Mouse (Mus musculus) heart, postnatal 14 days (tissue): ENCODE measurements around the gene Hist1h3b. TPM values are rescaled to one million over a fixed set of nuclear protein-coding genes. Genes with fewer than 3 reads are reported as not detected.

Experiments
- DNase-seq, 2 experiments: peaks; one replicate each; pipeline ENCODE4 v3.0.0; 2021 to 2022
- intact Hi-C: fragments of 180-260 bp; cut with DNase I; formaldehyde crosslinking; loops from one replicate; pipeline ENCODE4 v1.15.1; 2025
- total RNA-seq, 2 experiments: library from RNA; stranded (reverse); gene quantifications; 2 replicates each; pipeline ENCODE4 v1.2.3; 2021

Gene Hist1h3b
- total RNA-seq, 2 experiments from 2014 or later = 70.3 to 154 TPM

GRCm38 (mm10) chr13:23737091-23737490, 15.0 kb upstream of the Hist1h3b start:
- intact Hi-C loops = loop anchor here (5.0 to 10.0 kb wide), 2 partner anchors 52 to 155 kb away; partner anchors contain the start of genes Hist1h2ac, Hist1h2bc and Hist1h4d
- DNase-seq = no peak

- intact Hi-C loops = loop anchor here (2.0 to 10.0 kb wide), 3 partner anchors 53 to 156 kb away; partner anchors contain the start of genes Hist1h1e, Hist1h2ac, Hist1h2bc and Hist1h4d
- no peak for DNase-seq
Observed at GRCm38 (mm10) chr13:23738041-23738440, 14.0 kb upstream of the Hist1h3b start.

- intact Hi-C loops = loop anchor here (2.0 to 10.0 kb wide), 3 partner anchors 54 to 156 kb away; partner anchors contain the start of genes Hist1h1e, Hist1h2ac, Hist1h2bc and Hist1h4d
- peak; percentile 91 to 95 for DNase-seq
Observed at GRCm38 (mm10) chr13:23738677-23739068, 13.4 kb upstream of the Hist1h3b start, which contains the start of gene Hist1h1c. Hist1h1c (plus strand) TSS chr13:23738808.

GRCm38 (mm10) chr13:23739069-23739921, 12.8 kb upstream of the Hist1h3b start:
- intact Hi-C loops = loop anchor here (2.0 to 10.0 kb wide), 3 partner anchors 54 to 157 kb away; partner anchors contain the start of genes Hist1h1e, Hist1h2ac, Hist1h2bc and Hist1h4d

GRCm38 (mm10) chr13:23739922-23740252, 12.2 kb upstream of the Hist1h3b start:
- intact Hi-C loops = loop anchor here (2.0 to 10.0 kb wide), 3 partner anchors 55 to 158 kb away; partner anchors contain the start of genes Hist1h1e, Hist1h2ac, Hist1h2bc and Hist1h4d
- no peak for DNase-seq

More at GRCm38 (mm10) chr13:23739069-23739921, 12.8 kb upstream of the Hist1h3b start:
- peak; percentile 89 for DNase-seq

GRCm38 (mm10) chr13:23740256-23740840, 11.7 kb upstream of the Hist1h3b start:
- DNase-seq = no peak
- intact Hi-C loops = no loop called here

GRCm38 (mm10) chr13:23740910-23741309, 11.2 kb upstream of the Hist1h3b start:
- intact Hi-C loops = no loop called here
- DNase-seq = no peak

GRCm38 (mm10) chr13:23742007-23742406, 10.1 kb upstream of the Hist1h3b start:
- intact Hi-C loops = no loop called here
- DNase-seq = no peak

- intact Hi-C loops = no loop called here
Observed at GRCm38 (mm10) chr13:23743215-23743614, 8.9 kb upstream of the Hist1h3b start.

GRCm38 (mm10) chr13:23743963-23744362, 8.1 kb upstream of the Hist1h3b start:
- DNase-seq = no peak
- intact Hi-C loops = no loop called here

More at GRCm38 (mm10) chr13:23743215-23743614, 8.9 kb upstream of the Hist1h3b start:
- no peak for DNase-seq

- DNase-seq = no peak
- intact Hi-C loops = loop anchor here (5.0 kb wide), 2 partner anchors 307 to 1702 kb away; partner anchors contain the start of genes Hist1h2ag, Hist1h2bj and Hist1h4i
Observed at GRCm38 (mm10) chr13:23744421-23745380, 7.4 kb upstream of the Hist1h3b start.

GRCm38 (mm10) chr13:23745381-23746161, 6.5 kb upstream of the Hist1h3b start, which contains the start of gene Hist1h3c:
Hist1h3c (minus strand) TSS chr13:23745602.
- intact Hi-C loops = loop anchor here (5.0 kb wide), 2 partner anchors 308 to 1703 kb away; partner anchors contain the start of genes Hist1h2ag, Hist1h2bj and Hist1h4i
- peak; percentile 81 to 88 for DNase-seq

- intact Hi-C loops = loop anchor here (5.0 kb wide), 2 partner anchors 309 to 1704 kb away; partner anchors contain the start of genes Hist1h2ag, Hist1h2bj and Hist1h4i
Observed at GRCm38 (mm10) chr13:23746201-23747080, 5.6 kb upstream of the Hist1h3b start, which contains the start of gene Hist1h2bb. Hist1h2bb (plus strand) TSS chr13:23746734.

GRCm38 (mm10) chr13:23747081-23747891, 4.8 kb upstream of the Hist1h3b start:
- intact Hi-C loops = loop anchor here (5.0 kb wide), 2 partner anchors 310 to 1705 kb away; partner anchors contain the start of genes Hist1h2ag, Hist1h2bj and Hist1h4i
- DNase-seq = no peak

More at GRCm38 (mm10) chr13:23746201-23747080, 5.6 kb upstream of the Hist1h3b start, which contains the start of gene Hist1h2bb:
- peak; percentile 64 to 70 for DNase-seq

- no peak for DNase-seq
- intact Hi-C loops = loop anchor here (5.0 kb wide), 2 partner anchors 311 to 1706 kb away; partner anchors contain the start of genes Hist1h2ag, Hist1h2bj and Hist1h4i
Observed at GRCm38 (mm10) chr13:23747892-23748288, 4.2 kb upstream of the Hist1h3b start.

- no peak for DNase-seq
- intact Hi-C loops = loop anchor here (5.0 to 10.0 kb wide), 3 partner anchors 312 to 1925 kb away; partner anchors contain the start of genes Hist1h2ag, Hist1h2bj and Hist1h4i
Observed at GRCm38 (mm10) chr13:23749563-23750121, 2.4 kb upstream of the Hist1h3b start.
